Mouse (Mus musculus): ENCODE data around the gene Sla2.
"Not testable (repeated sequence)": the region's sequence is repeated elsewhere in the genome, so short reads cannot be mapped to it uniquely, and the experiment has no call there.

Gene Sla2

GRCm38 (mm10) chr2:156839319-156840191 lies 47.4 kb downstream of the Sla2 start, which contains the start of gene Tgif2:
TSS of gene Tgif2 (plus strand) at chr2:156840007.
- no peak for DNase-seq (ENCODE audit: low spot score)

GRCm38 (mm10) chr2:156838839-156839238 lies 48.2 kb downstream of the Sla2 start:
- no peak for DNase-seq (ENCODE audit: low spot score)

- no peak for DNase-seq (ENCODE audit: low spot score)
These were observed 52.7 kb downstream of the Sla2 start for GRCm38 (mm10) chr2:156834336-156834735.

- DNase-seq (ENCODE audit: low spot score), result not testable (repeated sequence)
These were observed 61.9 kb downstream of the Sla2 start for GRCm38 (mm10) chr2:156825128-156825527.

Measured in left cerebral cortex, adult 11 months (tissue).